Mouse (Mus musculus): Measurements from ENCODE around the gene Arid5b. TPM values are rescaled to one million over a fixed set of nuclear protein-coding genes. Genes with fewer than 3 reads are reported as not detected.

Arid5b gene
- polyA plus RNA-seq, 1 experiment = 4.5 TPM

DNA sequence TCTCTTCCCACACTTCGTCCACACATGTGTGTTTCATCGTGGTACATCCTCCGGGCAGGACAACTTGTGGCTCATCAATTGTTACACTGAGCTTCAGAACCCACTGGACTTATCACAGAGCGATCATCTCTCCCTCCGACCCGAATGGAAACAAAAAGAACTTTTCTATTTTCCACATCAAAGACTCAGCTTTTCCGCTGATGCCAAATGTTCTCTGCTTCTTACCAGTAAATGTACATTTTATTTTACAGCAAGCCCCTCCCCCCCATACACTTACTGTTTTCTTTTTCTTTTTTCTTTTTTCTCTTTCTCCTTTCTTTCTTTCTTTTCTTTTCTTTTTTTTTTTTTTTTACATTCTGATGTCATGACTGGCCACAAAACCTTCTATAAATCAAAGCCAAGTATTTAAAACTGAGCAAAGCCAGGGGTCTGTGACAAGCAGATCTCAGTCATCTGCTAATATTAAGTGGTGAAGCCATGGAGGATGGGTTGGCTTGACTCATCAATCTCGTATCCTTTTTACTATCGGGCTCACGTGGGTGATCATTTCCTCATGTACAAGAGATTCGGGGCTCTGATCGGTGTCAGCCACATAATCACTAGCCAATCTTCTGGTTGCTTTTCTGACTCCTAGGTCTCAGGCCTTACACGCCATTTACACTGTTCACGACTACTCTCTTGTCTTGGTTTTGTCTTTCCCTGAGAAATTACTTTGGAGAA is 124.3 kb downstream of the Arid5b start:
- no peak for TF ChIP-seq POLR2A (IDR thresholded peaks at IDR 0.05; ENCODE audit: low read depth, low read length)
- TF ChIP-seq CTCF (IDR thresholded peaks at IDR 0.05; ENCODE audit: extremely low read depth, insufficient read depth, insufficient read length, insufficient replicate concordance) = no peak
- peaks cover 5% of the 10 kb centered on the region; the same call in 1 of the 2 replicates for H3K4me1 ChIP-seq (ENCODE audit: control insufficient read depth, insufficient read depth, insufficient read length)
- DNase-seq (ENCODE audit: low read depth in 1 of 2, low spot score in 2 of 2) = peak in 1 of 2 experiments; percentile 25
- no peak overlapping the region for H3K4me3 ChIP-seq (ENCODE audit: extremely low read depth, insufficient read depth, insufficient read length)
- peaks cover 1% of the 10 kb centered on the region for H3K36me3 ChIP-seq (ENCODE audit: control insufficient read depth, insufficient read depth, low read length)
- H3K27me3 ChIP-seq (ENCODE audit: control insufficient read depth, insufficient read depth, low read length) = no peaks in the 10 kb centered on the region
- 82% methylated on average over 14 of the region's 14 CpGs for WGBS
- H3K27ac ChIP-seq (ENCODE audit: insufficient read depth, low read length) = no peak overlapping the region

DNA sequence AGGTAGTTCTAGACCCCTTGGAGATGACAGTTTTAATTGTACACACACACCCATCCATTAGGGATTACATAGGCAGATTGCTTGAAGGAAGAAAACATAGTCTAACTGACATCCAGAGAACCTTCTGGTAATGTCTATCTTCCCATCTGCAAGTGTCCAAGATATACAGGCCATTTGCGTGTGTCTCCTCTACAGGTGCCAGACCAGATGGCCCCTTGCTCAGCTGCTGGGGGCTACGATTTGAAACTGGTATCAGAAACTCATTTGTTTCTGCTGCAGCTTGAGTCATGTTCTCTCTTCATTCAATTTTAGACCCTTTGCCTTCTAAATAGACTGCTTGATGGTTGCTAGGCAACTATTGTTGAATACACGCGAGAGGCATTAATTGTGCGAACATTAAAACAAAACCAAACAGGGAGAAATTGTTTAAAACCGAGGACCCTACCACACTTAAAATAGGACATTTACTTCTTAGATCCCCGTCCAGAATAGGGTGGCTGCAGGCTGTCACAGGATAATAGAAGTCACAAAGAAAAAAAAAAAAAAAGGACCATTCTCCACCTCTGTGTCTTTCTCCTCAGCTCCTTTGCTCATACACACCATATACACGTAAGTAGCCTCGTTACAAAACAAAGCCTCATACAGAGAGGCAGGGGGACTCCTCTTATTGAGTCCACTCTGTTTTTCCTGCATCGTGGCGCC is 125.0 kb downstream of the Arid5b start:
- no peak for DNase-seq (ENCODE audit: low read depth in 1 of 2, low spot score in 2 of 2)
- peaks cover 1% of the 10 kb centered on the region for H3K36me3 ChIP-seq (ENCODE audit: control insufficient read depth, insufficient read depth, low read length)
- no peak overlapping the region for H3K27ac ChIP-seq (ENCODE audit: insufficient read depth, low read length)
- no peak for TF ChIP-seq CTCF (IDR thresholded peaks at IDR 0.05; ENCODE audit: extremely low read depth, insufficient read depth, insufficient read length, insufficient replicate concordance)
- TF ChIP-seq POLR2A (IDR thresholded peaks at IDR 0.05; ENCODE audit: low read depth, low read length) = no peak
- peaks cover 5% of the 10 kb centered on the region; the same call in 1 of the 2 replicates for H3K4me1 ChIP-seq (ENCODE audit: control insufficient read depth, insufficient read depth, insufficient read length)
- H3K27me3 ChIP-seq (ENCODE audit: control insufficient read depth, insufficient read depth, low read length) = no peaks in the 10 kb centered on the region
- WGBS = 90% methylated on average over 11 of the region's 11 CpGs
- no peak overlapping the region for H3K4me3 ChIP-seq (ENCODE audit: extremely low read depth, insufficient read depth, insufficient read length)

DNA sequence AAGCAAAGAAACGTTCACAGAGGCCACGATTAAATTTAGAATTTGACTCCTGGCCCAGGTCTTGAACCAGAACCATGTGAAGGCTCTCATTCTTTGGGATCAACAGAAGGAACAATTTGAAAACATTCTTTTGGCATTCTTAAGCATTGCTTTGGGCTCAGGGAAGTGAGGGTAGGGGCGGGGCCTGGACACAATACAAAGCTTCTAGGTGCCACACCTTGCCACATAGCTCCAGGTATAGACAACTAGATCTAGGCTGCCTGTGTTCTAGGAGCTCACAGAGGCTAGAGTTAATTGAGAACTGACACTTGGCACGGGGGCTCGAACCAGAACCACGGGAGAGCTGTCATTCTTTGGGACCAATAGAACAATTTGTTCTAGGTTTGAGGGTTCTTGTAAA is 130.0 kb downstream of the Arid5b start:
- H3K4me3 ChIP-seq (ENCODE audit: extremely low read depth, insufficient read depth, insufficient read length) = no peak overlapping the region
- TF ChIP-seq CTCF (IDR thresholded peaks at IDR 0.05; ENCODE audit: extremely low read depth, insufficient read depth, insufficient read length, insufficient replicate concordance) (no peak), POLR2A (IDR thresholded peaks at IDR 0.05; ENCODE audit: low read depth, low read length) (no peak)
- H3K36me3 ChIP-seq (ENCODE audit: control insufficient read depth, insufficient read depth, low read length) = no peaks in the 10 kb centered on the region; the same call in none of the 2 replicates
- DNase-seq (ENCODE audit: low read depth in 1 of 2, low spot score in 2 of 2) = no peak
- WGBS = 88% methylated on average over 6 of the region's 6 CpGs
- no peak overlapping the region for H3K27ac ChIP-seq (ENCODE audit: insufficient read depth, low read length)
- H3K27me3 ChIP-seq (ENCODE audit: control insufficient read depth, insufficient read depth, low read length) = no peaks in the 10 kb centered on the region
- H3K4me1 ChIP-seq (ENCODE audit: control insufficient read depth, insufficient read depth, insufficient read length) = no peaks in the 10 kb centered on the region

DNA sequence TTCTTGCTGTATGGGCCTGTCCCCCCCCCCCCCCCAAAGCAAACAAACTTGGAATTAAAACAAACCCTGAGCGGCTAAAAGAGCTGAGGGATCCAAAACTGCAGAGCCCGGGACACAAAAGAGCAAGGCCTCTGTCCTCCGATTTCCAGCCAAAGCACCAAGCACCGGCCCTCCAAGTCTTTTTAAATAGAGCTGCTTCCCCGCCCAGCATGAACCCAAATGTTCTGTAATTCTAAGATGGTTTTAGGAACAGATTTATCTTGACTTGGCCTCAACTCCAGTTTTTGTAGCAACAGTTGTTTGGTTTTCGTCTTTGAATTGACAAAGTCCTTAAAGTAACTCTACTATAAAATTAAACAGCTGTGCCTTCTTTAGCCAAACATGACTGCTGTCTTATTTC is 130.8 kb downstream of the Arid5b start:
- no peaks in the 10 kb centered on the region for H3K27me3 ChIP-seq (ENCODE audit: control insufficient read depth, insufficient read depth, low read length)
- H3K27ac ChIP-seq (ENCODE audit: insufficient read depth, low read length) = no peak overlapping the region
- WGBS = 90% methylated on average over 6 of the region's 6 CpGs
- no peak for TF ChIP-seq POLR2A (IDR thresholded peaks at IDR 0.05; ENCODE audit: low read depth, low read length)
- no peak for TF ChIP-seq CTCF (IDR thresholded peaks at IDR 0.05; ENCODE audit: extremely low read depth, insufficient read depth, insufficient read length, insufficient replicate concordance)
- no peaks in the 10 kb centered on the region; the same call in none of the 2 replicates for H3K36me3 ChIP-seq (ENCODE audit: control insufficient read depth, insufficient read depth, low read length)
- H3K4me1 ChIP-seq (ENCODE audit: control insufficient read depth, insufficient read depth, insufficient read length) = no peaks in the 10 kb centered on the region
- H3K4me3 ChIP-seq (ENCODE audit: extremely low read depth, insufficient read depth, insufficient read length) = no peak overlapping the region
- DNase-seq (ENCODE audit: low read depth in 1 of 2, low spot score in 2 of 2) = no peak

DNA sequence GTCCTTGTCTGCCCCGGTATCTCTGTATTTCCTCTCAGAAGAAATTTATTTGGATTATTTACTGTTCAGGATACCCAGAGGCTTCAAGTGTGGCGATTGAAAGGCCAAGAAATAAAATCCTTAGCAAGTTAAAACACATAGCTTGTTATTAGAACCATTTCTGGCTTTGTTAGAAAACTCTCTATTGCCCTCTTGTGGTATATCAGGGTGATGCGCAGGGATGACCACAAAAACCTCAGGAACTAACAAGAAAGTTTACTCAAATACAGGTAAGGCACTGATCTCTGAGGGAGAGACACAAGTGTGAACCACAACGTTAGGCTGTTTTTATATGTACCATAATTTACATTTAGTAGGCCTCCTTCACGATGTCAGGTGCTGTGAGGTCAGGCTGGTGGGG is 131.7 kb downstream of the Arid5b start:
- no peaks in the 10 kb centered on the region for H3K27me3 ChIP-seq (ENCODE audit: control insufficient read depth, insufficient read depth, low read length)
- H3K27ac ChIP-seq (ENCODE audit: insufficient read depth, low read length) = no peak overlapping the region
- TF ChIP-seq CTCF (IDR thresholded peaks at IDR 0.05; ENCODE audit: extremely low read depth, insufficient read depth, insufficient read length, insufficient replicate concordance) = no peak
- no peak for TF ChIP-seq POLR2A (IDR thresholded peaks at IDR 0.05; ENCODE audit: low read depth, low read length)
- 6% methylated on average over 5 of the region's 5 CpGs for WGBS
- H3K4me1 ChIP-seq (ENCODE audit: control insufficient read depth, insufficient read depth, insufficient read length) = no peaks in the 10 kb centered on the region
- H3K36me3 ChIP-seq (ENCODE audit: control insufficient read depth, insufficient read depth, low read length) = no peaks in the 10 kb centered on the region; the same call in none of the 2 replicates
- no peak overlapping the region for H3K4me3 ChIP-seq (ENCODE audit: extremely low read depth, insufficient read depth, insufficient read length)
- DNase-seq (ENCODE audit: low read depth in 1 of 2, low spot score in 2 of 2) = peak; percentile 42 to 55

DNA sequence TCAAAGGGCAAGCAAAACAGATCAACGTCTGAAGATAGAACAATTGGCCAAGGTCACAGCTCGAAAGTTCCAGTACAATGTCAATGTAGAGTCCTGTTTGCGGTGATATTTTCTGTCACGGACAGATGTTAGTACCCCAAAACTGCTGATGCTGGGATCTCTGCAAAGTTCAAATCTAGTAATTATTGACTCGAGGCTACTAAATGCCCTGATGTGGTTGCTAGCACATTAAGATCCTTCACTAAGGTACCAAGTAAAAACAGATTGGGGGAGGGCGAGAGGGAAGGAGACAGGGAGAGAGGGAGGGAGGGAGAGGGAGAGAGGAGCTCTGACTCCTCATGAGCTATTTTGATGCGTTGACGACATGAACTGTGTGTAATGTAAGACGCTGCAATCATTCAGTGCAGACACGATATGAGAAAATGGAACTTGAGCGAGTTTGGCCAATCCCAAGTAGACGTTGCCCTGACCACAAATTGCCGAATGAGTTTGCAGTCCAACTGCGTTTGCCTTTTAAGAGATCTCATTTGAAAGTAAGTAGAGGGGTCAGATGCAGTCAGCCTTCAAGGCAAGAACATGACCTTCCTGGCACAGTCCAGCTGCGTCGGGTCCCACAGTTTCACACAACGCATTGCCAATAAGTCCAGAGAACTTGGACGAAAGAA is 133.1 kb downstream of the Arid5b start:
- no peak for DNase-seq (ENCODE audit: low read depth in 1 of 2, low spot score in 2 of 2)
- Histone ChIP-seq H3K4me1 (ENCODE audit: control insufficient read depth, insufficient read depth, insufficient read length) (no peaks in the 10 kb centered on the region; the same call in 1 of the 2 replicates), H3K27ac (ENCODE audit: insufficient read depth, low read length) (no peak overlapping the region), H3K36me3 (ENCODE audit: control insufficient read depth, insufficient read depth, low read length) (no peaks in the 10 kb centered on the region; the same call in 1 of the 2 replicates), H3K4me3 (ENCODE audit: extremely low read depth, insufficient read depth, insufficient read length) (no peak overlapping the region), H3K27me3 (ENCODE audit: control insufficient read depth, insufficient read depth, low read length) (no peaks in the 10 kb centered on the region)
- TF ChIP-seq CTCF (IDR thresholded peaks at IDR 0.05; ENCODE audit: extremely low read depth, insufficient read depth, insufficient read length, insufficient replicate concordance) = no peak
- no peak for TF ChIP-seq POLR2A (IDR thresholded peaks at IDR 0.05; ENCODE audit: low read depth, low read length)
- WGBS = 85% methylated on average over 18 of the region's 18 CpGs
